ENCODE assay signal across 8 mouse cellular contexts in genomic region chr11:6768599-6769436, GRCm38 (mm10).
A peak's percentile ranks its signal among the peaks of the same experiment; 100 is the strongest.
DNase-seq lines count a peak whose midpoint lies in the region; ATAC-seq and TF ChIP-seq lines count a peak whose summit lies in the region.

No protein-coding gene starts in this region.

- peak; percentile 91 for TF ChIP-seq CTCF in cortical plate, adult 2 months (IDR thresholded peaks at IDR 0.05; ENCODE audit: extremely low read depth, insufficient read depth, low read length)
- peak; percentile 92 for TF ChIP-seq CTCF in small intestine, adult 2 months (IDR thresholded peaks at IDR 0.05; ENCODE audit: extremely low read depth, insufficient read length, insufficient replicate concordance, low read depth, low read length)

- intact Hi-C loops in gastrocnemius, postnatal 14 days (cut with DNase I; ENCODE audit: low total_unique reads): loop anchor here (2.0 kb wide), 1 partner anchor 112 kb away; no protein-coding TSS in a partner anchor
- intact Hi-C loops in left cerebral cortex, postnatal 10 days (cut with DNase I): loop anchor here (1.0 to 10.0 kb wide), 2 partner anchors 114 to 366 kb away; no protein-coding TSS in a partner anchor

- DNase-seq in liver: peak; percentile 63
- peak; percentile 66 for DNase-seq in gastrocnemius, postnatal 14 days
- peak; percentile 55 to 72 for DNase-seq in left cerebral cortex, postnatal 10 days (ENCODE audit: extremely low spot score in 1 of 2, low spot score in 2 of 2)
- peak; percentile 84 for DNase-seq in midbrain, embryonic 14.5 days

- no peak overlapping the region for H3K27ac ChIP-seq in liver, embryonic 12.5 days
- H3K27ac ChIP-seq in cortical plate, adult 2 months (ENCODE audit: insufficient read depth, low read length): no peak overlapping the region
- no peak overlapping the region for H3K27ac ChIP-seq in intestine, embryonic 15.5 days
- no peak overlapping the region for H3K27ac ChIP-seq in midbrain, embryonic 14.5 days (replicated peaks; ENCODE audit: low read depth, low read length)
- H3K27ac ChIP-seq in small intestine, adult 2 months (ENCODE audit: insufficient read depth, low read depth, low read length): no peak overlapping the region

- no peak overlapping the region for H3K4me3 ChIP-seq in liver, embryonic 12.5 days
- no peak overlapping the region for H3K4me3 ChIP-seq in cortical plate, adult 2 months (ENCODE audit: insufficient read depth, low read length)
- no peak overlapping the region for H3K4me3 ChIP-seq in intestine, embryonic 15.5 days (replicated peaks)
- no peak overlapping the region for H3K4me3 ChIP-seq in midbrain, embryonic 14.5 days (replicated peaks; ENCODE audit: low read depth, low read length)
- H3K4me3 ChIP-seq in small intestine, adult 2 months (ENCODE audit: low read depth, low read length): no peak overlapping the region

- H3K36me3 ChIP-seq in liver, embryonic 12.5 days: no peaks in the 10 kb centered on the region
- no peaks in the 10 kb centered on the region for H3K36me3 ChIP-seq in intestine, embryonic 15.5 days
- no peaks in the 10 kb centered on the region for H3K36me3 ChIP-seq in midbrain, embryonic 14.5 days (ENCODE audit: control insufficient read depth, insufficient read depth, low read length)
- H3K36me3 ChIP-seq in small intestine, adult 2 months (ENCODE audit: control insufficient read depth, insufficient read depth, low read length): no peaks in the 10 kb centered on the region

- 38% methylated on average over 22 of the region's 22 CpGs for WGBS in liver, embryonic 12.5 days (ENCODE audit: insufficient replicate concordance)
- 51% methylated on average over 22 of the region's 22 CpGs for WGBS in intestine, embryonic 15.5 days
- 56% methylated on average over 22 of the region's 22 CpGs for WGBS in midbrain, embryonic 14.5 days
- WGBS in small intestine, adult 2 months: 49% methylated on average over 22 of the region's 22 CpGs

- no peak overlapping the region for H3K4me2 ChIP-seq in liver, embryonic 12.5 days
- no peak overlapping the region for H3K4me2 ChIP-seq in intestine, embryonic 15.5 days (replicated peaks)
- H3K4me2 ChIP-seq in midbrain, embryonic 14.5 days (ENCODE audit: low read length): no peak overlapping the region

- no peaks in the 10 kb centered on the region for H3K4me1 ChIP-seq in liver, embryonic 12.5 days
- no peaks in the 10 kb centered on the region; the same call in 1 of the 2 replicates for H3K4me1 ChIP-seq in cortical plate, adult 2 months (ENCODE audit: control insufficient read depth, insufficient read depth, low read length)
- H3K4me1 ChIP-seq in intestine, embryonic 15.5 days (replicated peaks): no peaks in the 10 kb centered on the region; the same call in 1 of the 2 replicates
- no peaks in the 10 kb centered on the region for H3K4me1 ChIP-seq in midbrain, embryonic 14.5 days (ENCODE audit: control insufficient read depth, insufficient read depth, low read length)
- no peaks in the 10 kb centered on the region for H3K4me1 ChIP-seq in small intestine, adult 2 months (ENCODE audit: control insufficient read depth, insufficient read depth, insufficient read length, low read length)

- no peaks in the 10 kb centered on the region for H3K9me3 ChIP-seq in liver, embryonic 12.5 days (replicated peaks)
- H3K9me3 ChIP-seq in intestine, embryonic 15.5 days: no peaks in the 10 kb centered on the region
- H3K9me3 ChIP-seq in midbrain, embryonic 14.5 days (ENCODE audit: control insufficient read depth, low read length): no peaks in the 10 kb centered on the region

- TF ChIP-seq POLR2A in cortical plate, adult 2 months (IDR thresholded peaks at IDR 0.05; ENCODE audit: extremely low read depth, insufficient read depth, low read length): no peak
- no peak for TF ChIP-seq POLR2A in small intestine, adult 2 months (IDR thresholded peaks at IDR 0.05; ENCODE audit: low read depth, low read length)

- no peak overlapping the region for H3K9ac ChIP-seq in liver, embryonic 12.5 days
- no peak overlapping the region for H3K9ac ChIP-seq in intestine, embryonic 15.5 days
- no peak overlapping the region for H3K9ac ChIP-seq in midbrain, embryonic 14.5 days (replicated peaks; ENCODE audit: low read length)

- no peak for ATAC-seq in liver, embryonic 12.5 days
- peak; percentile 65 for ATAC-seq in intestine, embryonic 15.5 days
- peak; percentile 60; the same call in 1 of the 2 replicates for ATAC-seq in midbrain, embryonic 14.5 days (ENCODE audit: low FRiP score, low TSS enrichment)

- no peaks in the 10 kb centered on the region for H3K27me3 ChIP-seq in liver, embryonic 12.5 days (replicated peaks)
- H3K27me3 ChIP-seq in intestine, embryonic 15.5 days (replicated peaks): no peaks in the 10 kb centered on the region
- H3K27me3 ChIP-seq in midbrain, embryonic 14.5 days (ENCODE audit: control insufficient read depth, insufficient read depth, low read length): peaks cover 5% of the 10 kb centered on the region; the same call in 1 of the 2 replicates
- no peaks in the 10 kb centered on the region for H3K27me3 ChIP-seq in small intestine, adult 2 months (ENCODE audit: control insufficient read depth, insufficient read depth, low read length)
